Mouse (Mus musculus) testis, postnatal 10 days (tissue): ENCODE results near the gene Ankrd9.

Experiments used
- DNase-seq: peaks from one replicate; pipeline ENCODE4 v3.0.0; 2021; ENCODE audit warnings: low spot score

Ankrd9 gene

DNA sequence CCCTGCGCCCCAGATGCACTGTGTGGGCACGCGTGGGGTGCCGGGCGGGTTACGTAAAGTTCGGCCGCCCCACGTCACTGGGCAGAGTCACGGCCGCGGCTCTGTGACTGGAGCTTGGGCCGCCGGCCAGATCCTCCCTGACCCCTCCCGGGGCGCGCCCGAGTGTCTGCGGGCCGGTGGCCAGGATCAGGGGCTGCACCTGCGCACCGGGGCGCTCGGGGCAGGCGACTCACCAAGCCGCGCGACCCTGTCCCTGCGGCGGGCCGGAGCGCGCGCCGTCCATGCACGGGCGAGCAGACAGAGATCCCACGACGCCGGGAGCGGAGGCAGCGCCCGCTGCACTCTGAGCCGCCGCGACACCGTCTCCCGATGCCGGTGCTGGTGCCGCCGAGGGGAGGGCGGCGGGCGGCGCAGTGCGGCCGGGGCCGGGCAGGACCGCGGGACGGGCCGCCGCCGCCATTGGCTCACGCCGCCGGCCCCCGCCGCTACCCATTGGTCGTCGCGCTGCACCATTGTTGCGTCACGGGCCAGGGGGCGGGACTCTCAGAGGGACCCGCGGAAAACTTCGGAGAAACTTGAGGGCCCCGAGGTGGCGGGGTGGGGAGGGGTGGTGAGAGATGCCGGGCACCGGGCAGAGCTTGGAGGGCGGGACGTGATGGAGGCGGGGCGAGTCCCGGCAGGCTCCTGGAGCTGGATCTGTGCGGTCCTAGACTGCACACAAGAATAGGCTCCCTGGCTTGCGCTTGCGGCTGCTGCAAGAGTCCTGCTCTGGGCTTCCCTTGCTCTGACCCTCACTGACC lies at the start of gene Ankrd9:
Gene Ankrd9, minus strand, starts transcription at position 434 of the 800 bp plus-strand sequence.
- DNase-seq, result peak; percentile 97

DNA sequence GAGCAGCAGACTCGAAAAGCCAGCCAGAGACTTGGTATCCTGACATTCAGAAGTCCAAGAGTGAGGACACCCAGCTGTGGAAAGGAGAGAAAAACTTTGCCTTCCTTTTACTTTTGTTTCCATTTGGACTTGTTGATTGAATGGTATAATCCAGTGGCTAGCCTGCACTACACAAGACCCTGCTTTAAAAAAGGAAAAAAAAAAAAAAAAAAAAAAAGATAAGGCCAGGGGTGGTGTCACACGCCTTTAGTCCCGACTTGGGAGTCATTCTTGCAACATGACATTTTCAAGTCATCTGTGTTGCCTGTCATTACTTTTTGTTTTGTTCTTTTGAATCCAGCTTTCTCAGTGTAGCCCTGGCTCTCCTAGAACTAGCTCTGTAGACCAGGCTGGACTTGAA lies 42.7 kb upstream of the Ankrd9 start:
- DNase-seq, result no peak

DNA sequence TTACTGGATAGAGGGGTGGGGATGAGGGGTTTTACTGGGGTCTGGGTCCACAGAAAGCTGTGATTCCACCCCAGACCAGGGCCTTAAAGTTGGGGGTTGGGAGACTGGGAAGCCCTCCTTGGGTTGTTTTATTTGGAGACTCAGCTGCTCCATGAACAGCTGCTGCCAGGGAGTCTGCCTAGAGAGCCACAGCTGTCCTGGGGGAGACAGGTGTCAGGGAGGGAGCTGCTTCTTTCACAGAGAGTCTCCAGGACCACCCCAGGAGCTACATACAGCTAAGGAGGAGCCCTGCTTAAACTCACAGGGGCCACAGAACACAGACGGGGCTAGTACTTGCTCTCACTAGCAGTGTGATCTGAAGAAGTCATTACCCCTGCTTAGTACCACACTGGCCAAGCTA lies 42.3 kb upstream of the Ankrd9 start:
- no peak for DNase-seq

DNA sequence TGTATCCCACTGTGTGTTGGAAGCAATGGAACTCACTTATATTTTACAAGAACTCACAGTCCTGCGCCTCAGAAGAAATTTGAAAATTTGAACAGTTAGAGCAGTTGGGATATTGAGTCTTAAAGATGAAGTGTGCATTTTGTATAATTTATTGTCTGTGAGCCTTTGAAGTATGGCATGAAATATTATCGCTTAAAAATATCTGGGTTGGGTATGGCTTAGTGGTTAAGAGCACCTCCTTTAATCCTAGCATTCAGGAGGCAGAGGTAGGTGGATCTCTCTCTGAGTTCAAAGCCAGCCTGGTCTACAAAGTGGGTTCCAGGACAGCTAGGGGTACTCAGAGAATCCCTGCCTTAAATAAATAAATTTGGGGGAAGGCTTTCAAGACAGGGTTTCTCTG lies 40.2 kb upstream of the Ankrd9 start:
- DNase-seq, result no peak

DNA sequence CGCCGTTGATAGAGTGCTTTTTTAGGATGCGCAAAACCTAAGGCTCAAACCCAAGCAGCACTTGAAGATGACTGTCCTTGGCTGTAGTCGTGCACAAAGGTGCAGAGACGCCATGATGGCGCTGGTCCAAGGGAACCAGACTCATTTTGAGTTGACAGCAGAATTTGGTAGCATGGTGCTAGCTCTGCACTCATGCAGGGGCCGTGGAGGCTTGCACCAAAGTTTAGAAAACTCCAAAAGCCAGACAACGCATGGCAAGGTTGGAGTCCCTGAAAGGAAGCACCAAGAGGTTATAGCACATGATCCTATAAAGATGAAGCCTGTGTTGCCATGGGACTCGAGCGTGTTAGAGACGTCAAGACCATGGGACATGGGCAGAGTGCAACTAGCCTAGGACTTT lies 39.2 kb upstream of the Ankrd9 start:
- DNase-seq, result no peak

DNA sequence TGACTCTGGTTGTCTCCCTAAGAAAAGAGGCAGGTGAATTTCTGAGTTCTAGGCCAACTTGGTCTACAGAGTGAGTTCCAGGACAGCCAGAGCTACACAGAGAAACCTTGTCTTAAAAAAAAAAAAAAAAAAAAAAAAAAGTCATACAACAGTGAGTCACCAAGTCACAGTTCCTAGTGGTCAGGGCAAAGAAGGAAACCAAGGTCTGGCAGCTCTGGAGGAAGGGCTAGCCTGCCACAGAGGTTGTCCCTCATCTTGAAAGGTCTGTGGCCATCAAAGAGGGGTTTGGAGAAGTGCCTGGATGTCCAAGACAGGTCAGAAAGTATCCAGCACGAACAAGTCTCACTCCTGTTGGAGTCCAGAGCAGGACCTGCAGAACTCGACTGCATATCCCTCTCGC lies 38.0 kb upstream of the Ankrd9 start:
- no peak for DNase-seq

DNA sequence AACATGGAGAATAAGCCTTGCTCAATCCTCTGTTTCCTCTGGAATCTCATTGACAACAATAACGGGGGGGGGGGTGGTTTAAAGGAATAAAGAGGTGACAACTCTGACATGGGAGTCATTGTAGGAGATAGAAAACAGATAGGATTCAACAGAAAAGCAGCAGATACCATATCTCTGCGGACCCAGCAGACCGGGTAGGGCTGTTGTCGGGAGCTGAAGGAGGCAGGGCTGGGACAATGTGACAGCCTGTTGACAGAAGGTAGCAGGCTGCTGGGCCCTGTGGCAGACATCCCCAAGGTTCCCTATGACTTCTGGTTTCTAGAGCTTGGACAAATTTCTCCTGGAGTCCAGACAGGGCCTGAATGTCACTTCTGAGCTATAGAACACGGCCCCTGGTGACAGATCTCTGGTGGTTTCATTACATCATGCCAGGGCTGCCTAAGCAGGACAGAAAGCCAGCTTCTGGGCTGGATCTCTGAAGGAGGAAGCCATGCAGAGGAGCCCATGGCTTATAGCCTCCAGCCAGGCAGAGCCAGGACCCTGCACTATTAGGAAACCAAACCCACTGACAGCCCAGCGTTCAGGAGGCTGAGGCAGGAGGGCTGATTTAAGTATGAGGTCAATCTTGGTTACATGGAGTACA lies 30.9 kb upstream of the Ankrd9 start:
- DNase-seq, result no peak

DNA sequence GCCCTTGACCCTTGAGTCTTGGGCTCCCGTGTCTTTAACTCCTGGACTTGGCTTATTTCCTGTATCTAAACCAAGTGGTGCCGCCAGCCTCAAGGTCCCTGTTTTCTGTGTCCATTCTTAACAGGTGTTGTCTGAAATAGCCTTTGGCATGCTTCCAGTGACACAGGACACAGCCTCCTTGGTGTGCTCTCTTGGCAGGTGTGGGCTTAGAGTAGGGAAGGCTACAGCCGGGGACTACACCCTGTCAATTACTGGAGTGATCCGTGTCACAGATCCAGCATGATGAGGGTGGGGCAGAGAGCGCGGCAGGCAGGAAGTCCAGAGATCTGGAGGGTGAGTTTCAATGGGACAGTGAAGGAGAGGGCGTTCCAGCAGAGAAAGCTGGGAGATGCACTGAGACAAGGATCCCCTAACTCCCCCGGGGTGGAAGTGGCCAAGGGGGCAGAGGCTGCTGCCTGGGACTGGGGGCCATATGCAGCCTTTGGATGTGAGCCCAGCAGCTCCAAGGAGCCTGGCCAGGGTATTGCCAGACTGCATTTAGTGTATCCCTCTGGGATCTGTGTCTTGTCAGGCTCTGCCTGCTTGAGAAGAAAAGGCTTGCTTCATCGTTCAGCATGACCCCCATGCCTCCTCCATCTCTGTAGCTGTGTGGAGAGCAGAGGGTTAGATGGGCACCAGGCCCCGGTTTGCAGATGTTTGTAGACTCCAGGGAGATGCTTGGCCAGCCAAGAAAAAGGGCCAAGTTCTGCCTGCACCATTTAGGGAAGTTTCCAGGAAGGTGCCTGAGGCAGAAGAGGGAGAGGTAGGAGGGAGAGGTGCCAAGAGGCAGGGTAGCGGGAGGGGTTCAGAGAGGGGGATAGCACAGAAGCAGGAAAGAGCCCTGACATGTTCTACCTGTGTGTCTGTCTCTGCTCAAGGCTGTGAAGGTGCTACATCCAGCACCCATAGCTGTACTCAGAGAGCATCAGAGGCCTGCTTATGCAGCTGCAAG lies 30.0 kb upstream of the Ankrd9 start:
- no peak for DNase-seq

DNA sequence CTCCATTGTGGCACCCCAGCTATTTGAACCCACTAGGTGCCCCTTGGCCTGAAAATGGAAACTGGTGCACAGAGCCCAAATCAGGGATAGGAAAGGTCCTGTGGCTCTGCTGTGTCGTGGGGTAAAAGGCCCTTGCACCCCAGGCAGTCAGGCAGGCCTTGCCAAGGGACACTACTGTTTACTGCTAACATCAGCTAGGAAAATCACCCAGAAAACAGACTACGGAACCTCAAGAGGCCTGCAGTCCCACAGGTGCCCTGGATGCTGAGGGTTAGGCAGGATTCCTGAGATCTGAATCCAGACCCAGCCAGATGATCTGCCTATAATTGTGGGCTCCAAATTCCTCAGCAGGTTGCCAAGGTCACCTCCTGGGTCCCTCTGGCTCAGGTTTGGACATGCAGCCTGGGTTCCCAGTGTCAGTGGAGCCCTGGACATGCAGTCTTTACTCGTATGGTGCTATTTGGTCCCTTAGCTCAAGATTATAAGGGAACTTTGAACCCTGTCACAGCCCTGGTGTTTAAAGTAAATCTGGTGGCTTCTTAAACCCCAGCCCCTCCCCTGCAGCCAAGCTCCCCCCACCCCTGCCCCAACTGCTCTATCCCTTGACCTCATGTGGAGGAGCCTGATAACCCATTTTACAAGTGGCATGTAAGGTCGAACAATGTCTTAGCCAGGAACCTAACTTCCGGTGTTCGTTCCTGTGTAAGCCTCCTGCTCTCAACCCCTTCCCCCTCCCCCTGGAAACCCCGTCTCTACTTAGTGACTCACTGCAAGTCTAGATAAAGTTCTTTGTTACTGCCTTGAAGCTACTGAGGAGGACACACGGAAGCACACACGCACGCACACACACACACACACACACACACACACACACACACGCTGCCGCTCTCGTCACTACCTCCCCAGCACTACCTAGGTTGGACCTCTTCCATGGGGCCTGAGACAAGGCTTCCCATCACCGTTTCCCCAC lies 28.6 kb upstream of the Ankrd9 start:
- peak; percentile 81 for DNase-seq

DNA sequence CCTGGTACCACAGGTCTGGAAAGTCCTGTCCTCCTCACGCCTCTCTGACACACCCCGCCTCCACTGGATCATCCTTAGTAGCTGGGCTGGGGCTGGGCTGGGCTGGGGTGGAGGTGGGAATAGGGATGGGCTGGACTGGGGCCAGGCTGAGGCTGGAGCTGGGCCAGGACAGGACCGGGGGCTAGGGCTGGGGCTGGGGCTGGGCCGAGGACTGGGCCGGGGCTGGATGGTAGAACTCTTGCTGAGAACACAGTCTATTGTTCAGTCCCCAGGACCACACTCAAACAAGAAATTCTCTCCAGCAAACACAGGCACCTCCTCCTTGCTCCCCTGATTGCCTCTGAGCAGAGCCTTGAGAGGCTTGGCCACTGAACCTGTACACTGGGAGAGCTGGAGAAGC lies 27.5 kb upstream of the Ankrd9 start:
- peak; percentile 71 for DNase-seq

DNA sequence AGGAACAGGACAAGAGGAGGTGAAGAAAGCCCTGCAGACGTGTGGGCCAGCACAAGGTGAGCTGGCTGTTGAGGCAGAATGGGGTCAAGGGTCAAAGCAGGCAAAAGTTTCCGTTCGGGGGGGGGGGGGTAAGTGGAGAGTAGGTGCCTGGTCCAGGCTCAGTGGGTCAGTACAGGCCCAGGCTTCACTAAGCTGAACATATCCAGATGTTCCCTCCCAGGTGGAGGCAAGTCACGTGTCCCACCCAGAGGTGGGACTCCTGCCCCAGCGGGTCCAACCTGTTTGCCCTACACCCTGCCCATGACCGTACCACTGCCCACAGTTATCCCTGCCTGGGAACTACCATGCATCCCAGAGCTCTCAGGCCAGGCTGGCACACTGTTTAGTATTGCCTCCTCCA lies 27.0 kb upstream of the Ankrd9 start:
- DNase-seq, result no peak

DNA sequence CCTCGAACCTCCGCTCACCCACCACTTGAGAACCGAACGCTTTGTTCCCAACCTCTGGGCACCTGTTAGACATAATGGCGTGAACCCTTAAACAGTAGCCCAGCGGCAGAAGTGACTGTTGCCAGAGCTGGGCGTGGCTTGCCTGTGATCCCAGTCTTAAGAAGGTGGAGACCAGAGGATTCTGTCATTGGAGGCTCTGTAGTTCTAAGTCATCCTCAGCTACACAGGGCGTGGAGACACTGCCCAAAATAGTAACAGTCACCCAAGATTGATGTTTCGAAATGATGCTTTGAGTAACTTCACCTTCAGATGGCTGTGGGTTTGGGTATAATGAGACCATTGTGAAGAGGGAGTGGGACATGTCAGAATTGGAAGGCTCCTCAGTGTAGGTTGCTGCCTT lies 25.3 kb upstream of the Ankrd9 start:
- DNase-seq, result no peak

DNA sequence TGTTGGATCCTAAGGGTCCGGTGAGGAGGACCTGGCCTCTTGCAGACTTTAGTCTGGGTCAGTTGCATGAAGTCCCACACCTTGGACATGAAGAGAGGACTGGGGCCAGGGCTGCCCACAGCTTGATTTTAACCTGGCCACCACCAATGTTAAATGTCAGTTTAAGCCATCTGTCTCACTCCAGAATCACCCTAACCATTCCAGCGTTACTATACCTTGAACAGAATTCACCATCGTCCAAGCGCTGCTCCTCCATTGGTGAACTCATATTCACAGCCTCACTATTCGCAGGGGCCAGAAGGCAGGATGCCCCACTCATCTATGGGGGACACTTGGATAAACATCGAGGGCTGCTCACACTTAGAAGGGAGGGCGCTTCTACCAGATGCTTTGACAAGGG lies 22.1 kb upstream of the Ankrd9 start:
- no peak for DNase-seq

DNA sequence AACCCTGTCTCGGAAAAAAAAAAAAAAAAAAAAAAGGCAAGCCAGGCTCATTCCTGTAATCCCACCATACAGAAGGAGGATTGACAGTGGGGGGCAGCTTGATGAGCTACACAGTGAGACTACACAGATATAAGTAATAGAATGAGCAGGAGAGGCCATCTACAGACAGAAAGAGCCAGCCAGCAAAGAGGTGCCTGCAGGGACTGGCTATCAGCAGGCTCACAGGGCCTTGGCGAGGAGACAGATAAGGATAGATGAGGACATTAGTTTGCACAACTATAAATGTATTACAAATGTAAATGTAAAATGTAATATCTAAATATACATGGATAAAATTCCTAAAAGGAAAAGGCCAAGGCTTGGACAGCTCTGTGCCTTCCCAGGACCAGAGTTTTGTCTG lies 21.0 kb upstream of the Ankrd9 start:
- DNase-seq, result no peak

DNA sequence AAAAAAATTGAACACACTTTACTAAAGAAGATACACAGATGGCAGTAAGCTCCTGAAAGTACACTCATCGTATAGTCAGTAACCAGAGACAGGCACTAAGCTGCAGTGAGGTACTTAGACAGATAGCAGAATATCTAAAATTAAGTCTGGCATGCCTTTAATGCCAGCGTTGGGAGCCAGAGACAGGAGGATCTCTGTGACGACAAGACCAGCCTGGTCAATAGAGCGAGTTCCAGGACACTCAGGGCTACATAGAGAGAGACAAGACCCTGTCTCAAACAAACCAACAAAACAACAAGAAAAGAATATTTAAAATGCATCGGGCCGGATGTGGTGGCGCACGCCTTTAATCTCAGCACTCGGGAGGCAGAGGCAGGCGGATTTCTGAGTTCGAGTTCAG lies 19.3 kb upstream of the Ankrd9 start:
- DNase-seq, result no peak

DNA sequence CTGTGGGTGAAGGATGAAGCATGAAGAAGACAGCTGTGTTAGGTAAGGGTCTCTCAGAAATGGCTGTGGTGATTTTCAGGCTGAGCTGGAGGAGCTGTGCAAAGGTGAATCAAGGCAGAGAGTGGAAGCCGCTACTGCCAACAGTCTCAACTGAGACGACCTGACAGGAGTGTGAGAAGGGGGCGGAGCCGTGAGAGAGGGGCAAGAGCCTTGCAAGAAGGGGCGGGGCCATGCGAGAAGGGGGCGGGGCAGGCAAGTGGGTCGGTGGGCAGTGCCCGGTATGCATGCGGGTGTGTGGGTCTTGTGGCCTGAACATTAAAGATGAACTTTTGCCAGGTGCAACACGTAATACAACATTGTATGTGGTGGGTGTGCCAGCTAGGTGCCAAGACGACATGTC lies 15.8 kb upstream of the Ankrd9 start:
- peak; percentile 69 for DNase-seq

DNA sequence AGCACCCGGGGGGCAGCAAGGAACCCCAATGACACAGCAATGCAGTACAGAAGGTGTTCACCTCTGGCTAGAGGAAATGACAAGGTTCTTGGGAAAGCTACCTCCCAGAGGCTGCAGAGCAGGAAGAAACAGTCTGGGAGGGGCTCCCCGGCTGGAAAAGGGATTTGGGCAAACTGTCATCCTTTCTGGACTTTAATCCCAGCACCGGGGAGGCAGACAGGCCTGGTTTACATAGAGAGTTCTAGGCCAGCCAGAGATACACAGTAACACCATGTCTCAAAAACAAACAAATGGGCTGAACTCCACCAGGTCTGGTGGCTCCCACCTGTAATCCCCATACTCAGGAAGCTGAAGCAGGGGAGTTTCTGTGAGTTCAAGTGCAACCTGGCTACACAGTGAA lies 14.4 kb upstream of the Ankrd9 start:
- DNase-seq, result no peak

DNA sequence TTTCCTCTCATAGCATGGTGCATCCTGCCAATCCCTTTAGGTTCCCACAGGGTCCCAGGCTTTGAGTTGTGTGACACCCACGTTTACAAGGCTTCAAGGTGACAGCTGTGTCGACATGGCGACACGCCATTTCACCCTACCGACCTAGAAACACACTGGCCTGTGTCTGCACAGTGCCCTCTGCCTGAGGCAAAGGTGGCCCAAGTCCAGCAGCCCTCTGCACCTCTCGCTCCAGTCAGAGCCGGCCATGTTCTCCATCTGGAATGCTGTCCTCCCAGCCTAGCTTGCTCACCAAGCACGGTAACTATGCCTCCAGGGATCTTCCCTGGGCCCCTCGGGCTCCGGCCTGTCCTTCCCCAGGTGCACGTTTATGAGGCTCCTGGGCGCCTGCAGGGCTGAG lies 13.9 kb upstream of the Ankrd9 start:
- DNase-seq, result no peak

DNA sequence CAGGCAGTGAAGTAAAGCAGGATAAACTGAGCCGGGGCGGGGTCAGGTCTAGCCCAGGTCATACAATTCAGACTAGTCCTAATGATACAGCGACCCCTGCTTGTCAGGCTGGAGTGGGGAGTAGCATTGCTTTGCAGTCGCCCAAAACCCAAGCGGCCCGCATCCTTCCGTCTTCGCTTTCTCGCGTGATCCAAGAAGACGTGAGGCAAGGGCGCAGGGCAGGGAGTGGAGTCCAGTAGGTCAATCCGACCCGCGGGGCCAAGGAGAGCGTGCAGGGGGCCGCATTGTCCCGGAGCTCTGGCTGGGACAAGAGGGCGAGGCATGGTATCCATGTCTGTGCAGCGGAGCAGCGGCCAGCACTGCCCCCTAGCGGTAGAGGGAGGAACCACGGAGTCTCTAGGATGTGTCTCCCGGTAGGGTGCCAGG lies 13.3 kb upstream of the Ankrd9 start:
- peak; percentile 96 for DNase-seq

DNA sequence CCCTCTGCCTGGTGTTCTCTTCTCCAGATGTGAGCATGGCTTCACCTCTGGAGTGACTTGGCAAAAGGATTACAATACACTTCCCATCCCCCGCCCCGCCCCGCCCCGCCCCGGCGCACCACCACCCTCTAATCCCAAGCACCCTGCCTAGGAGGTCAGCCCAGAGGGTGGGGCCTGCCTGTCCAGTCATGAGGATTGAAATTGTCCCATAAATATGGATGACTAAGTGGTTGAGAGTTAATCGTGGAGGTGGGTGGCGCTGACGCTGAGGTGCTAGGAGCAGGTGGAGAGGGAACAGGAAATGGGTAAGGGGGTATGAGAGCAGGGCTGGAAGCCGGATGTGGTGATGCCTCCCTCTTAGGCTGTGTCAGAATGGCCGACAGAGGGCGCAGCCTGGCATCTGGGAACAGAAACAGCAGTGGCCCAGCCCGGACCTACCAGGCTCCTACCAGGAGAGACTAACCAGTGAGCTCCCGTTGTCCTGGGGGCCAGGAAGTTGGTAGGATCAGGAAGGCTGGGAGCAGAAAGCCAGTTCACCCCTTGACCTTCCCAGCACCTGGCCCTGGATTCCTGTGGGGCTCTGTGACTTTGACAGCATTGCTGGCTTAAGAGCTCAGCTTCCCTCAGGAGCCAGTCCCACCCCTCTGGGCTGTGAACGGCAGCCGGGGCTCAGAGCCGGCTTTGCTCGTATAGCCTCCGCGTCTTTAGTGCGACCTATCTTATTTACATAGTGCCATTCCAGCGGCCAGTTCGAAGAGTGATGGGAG lies 12.7 kb upstream of the Ankrd9 start:
- DNase-seq, result peak; percentile 87

DNA sequence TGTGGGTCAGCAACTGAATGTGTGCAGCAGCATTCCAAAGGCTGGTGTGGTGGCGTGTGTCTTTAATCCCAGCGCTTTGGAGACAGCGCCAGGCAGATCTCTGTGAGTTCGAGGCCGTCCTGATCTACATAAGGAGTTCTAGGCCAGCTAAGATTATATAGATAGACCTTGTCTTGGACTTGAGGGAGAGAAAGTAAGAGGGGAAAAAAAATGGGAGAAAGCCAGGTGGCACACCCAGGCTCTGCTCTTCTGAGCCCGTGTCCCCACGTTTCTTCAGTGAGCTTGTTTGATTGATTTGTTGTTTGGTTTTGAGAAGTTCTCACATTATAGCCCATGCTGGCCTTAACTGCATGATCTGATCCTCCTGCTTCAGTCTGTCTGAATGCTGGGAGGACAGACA lies 11.7 kb upstream of the Ankrd9 start:
- DNase-seq, result no peak
